Mouse (Mus musculus): ENCODE measurements at regions not wholly inside any gene's neighbourhood (a gene's known extent, or its start where the extent isn't known, plus 50 kb on each side); places are given as distances from the start of the nearest gene placed in this dataset.

GRCm38 (mm10) chr1:73618551-73619170 is 505.6 kb downstream of the Tns1 start:
- CTCF ChIA-PET: interaction anchor here (0.7 to 2.4 kb wide), 4 partner anchors 9 to 755 kb away, joined by 3 to 18 read pairs (median 4); no protein-coding TSS in a partner anchor
- in situ Hi-C loops (cut with MboI; ENCODE audit: low pct_unique_long_range_greater_than_20kb): no loop called here
- DNase-seq (ENCODE audit: low read depth, low spot score) (peak; percentile 3), ATAC-seq (no peak)
- POLR2A ChIA-PET: no interaction called here
- TF ChIP-seq CTCF (IDR thresholded peaks at IDR 0.05): peak; percentile 76
- no peaks in the 10 kb centered on the region for H3K27me3 ChIP-seq

- TF ChIP-seq CTCF (IDR thresholded peaks at IDR 0.05): no peak
- ATAC-seq (no peak), DNase-seq (ENCODE audit: low read depth, low spot score) (no peak)
- in situ Hi-C loops (cut with MboI; ENCODE audit: low pct_unique_long_range_greater_than_20kb): no loop called here
- CTCF ChIA-PET: no interaction called here
- H3K27me3 ChIP-seq: no peaks in the 10 kb centered on the region
- POLR2A ChIA-PET: no interaction called here
Observed at GRCm38 (mm10) chr1:73593653-73594385, 530.4 kb downstream of the Tns1 start.

GRCm38 (mm10) chr1:73591342-73592099 is 532.7 kb downstream of the Tns1 start:
- CTCF ChIA-PET: no interaction called here
- ATAC-seq (no peak), DNase-seq (ENCODE audit: low read depth, low spot score) (no peak)
- in situ Hi-C loops (cut with MboI; ENCODE audit: low pct_unique_long_range_greater_than_20kb): no loop called here
- no peaks in the 10 kb centered on the region for H3K27me3 ChIP-seq
- TF ChIP-seq CTCF (IDR thresholded peaks at IDR 0.05): no peak
- POLR2A ChIA-PET: no interaction called here

GRCm38 (mm10) chr1:73579680-73580079 is 544.6 kb downstream of the Tns1 start:
- DNase-seq (ENCODE audit: low read depth, low spot score) (no peak), ATAC-seq (no peak)
- POLR2A ChIA-PET: no interaction called here
- peaks cover 4% of the 10 kb centered on the region for H3K27me3 ChIP-seq
- CTCF ChIA-PET: no interaction called here
- in situ Hi-C loops (cut with MboI; ENCODE audit: low pct_unique_long_range_greater_than_20kb): no loop called here
- no peak for TF ChIP-seq CTCF (IDR thresholded peaks at IDR 0.05)

- TF ChIP-seq CTCF (IDR thresholded peaks at IDR 0.05): no peak
- ChIA-PET CTCF (no interaction called here), POLR2A (interaction anchor here (0.8 kb wide), 1 partner anchor 66 kb away, joined by 3 read pairs; no protein-coding TSS in a partner anchor)
- DNase-seq (ENCODE audit: low read depth, low spot score) (no peak), ATAC-seq (no peak)
- in situ Hi-C loops (cut with MboI; ENCODE audit: low pct_unique_long_range_greater_than_20kb): no loop called here
- no peaks in the 10 kb centered on the region for H3K27me3 ChIP-seq
Observed at GRCm38 (mm10) chr1:73577019-73577418, 547.2 kb downstream of the Tns1 start.

- ChIA-PET POLR2A (no interaction called here), CTCF (no interaction called here)
- TF ChIP-seq CTCF (IDR thresholded peaks at IDR 0.05): no peak
- H3K27me3 ChIP-seq: no peaks in the 10 kb centered on the region
- in situ Hi-C loops (cut with MboI; ENCODE audit: low pct_unique_long_range_greater_than_20kb): no loop called here
- ATAC-seq (no peak), DNase-seq (ENCODE audit: low read depth, low spot score) (no peak)
Observed at GRCm38 (mm10) chr1:73575694-73576093, 548.6 kb downstream of the Tns1 start.

DNA sequence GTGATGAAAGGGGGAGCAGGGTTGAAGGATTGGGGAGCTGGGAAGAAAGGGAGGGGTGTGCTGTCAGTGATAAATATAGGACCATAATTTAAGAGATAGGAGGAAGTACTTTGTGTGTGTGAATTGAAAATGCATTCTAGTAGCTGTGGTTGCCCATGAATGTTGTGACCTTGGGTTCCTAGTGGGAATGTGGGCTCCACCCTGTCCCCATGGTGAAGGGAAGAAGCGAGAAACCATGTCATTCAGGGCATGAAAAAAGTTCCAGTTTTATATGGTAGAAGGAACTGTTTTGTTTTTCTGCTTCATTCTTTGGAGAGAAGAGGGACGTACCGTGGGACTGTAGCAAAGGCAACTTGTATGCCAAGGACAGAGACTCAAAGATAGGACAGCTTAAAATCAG is 553.3 kb downstream of the Tns1 start:
- in situ Hi-C loops (cut with MboI; ENCODE audit: low pct_unique_long_range_greater_than_20kb): no loop called here
- no peak for TF ChIP-seq CTCF (IDR thresholded peaks at IDR 0.05)
- POLR2A ChIA-PET: no interaction called here

GRCm38 (mm10) chr1:73566770-73567169 is 551.1 kb upstream of the Tnp1 start:
- H3K27me3 ChIP-seq: no peaks in the 10 kb centered on the region
- in situ Hi-C loops (cut with MboI; ENCODE audit: low pct_unique_long_range_greater_than_20kb): no loop called here
- ChIA-PET CTCF (no interaction called here), POLR2A (no interaction called here)
- DNase-seq (ENCODE audit: low read depth, low spot score): no peak
- ATAC-seq: no peak
- TF ChIP-seq CTCF (IDR thresholded peaks at IDR 0.05): no peak

More for the DNA sequence above, 553.3 kb downstream of the Tns1 start:
- H3K27me3 ChIP-seq: no peaks in the 10 kb centered on the region
- CTCF ChIA-PET: interaction anchor here (2.1 to 2.2 kb wide), 2 partner anchors 9 to 12 kb away, joined by 4 to 8 read pairs; no protein-coding TSS in a partner anchor
- DNase-seq (ENCODE audit: low read depth, low spot score): no peak
- ATAC-seq: no peak

DNA sequence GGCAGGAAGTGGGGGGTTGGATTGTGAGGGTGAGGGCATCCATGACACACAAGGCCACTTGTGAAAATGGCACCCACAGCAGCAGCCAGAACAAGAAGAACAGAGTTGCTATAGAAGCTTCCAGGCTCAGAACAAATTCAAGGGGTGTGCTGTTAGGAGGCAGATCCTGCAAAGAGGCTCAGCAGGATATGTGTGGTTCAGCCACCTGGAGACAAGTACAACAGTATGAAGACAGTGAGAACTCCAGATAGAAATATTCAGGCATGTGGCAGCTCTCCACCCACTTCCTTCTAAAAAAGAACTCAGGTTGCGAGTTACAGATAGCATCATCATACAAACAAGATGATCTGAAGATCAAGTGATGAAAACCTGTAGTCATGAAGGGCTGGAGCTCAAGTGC is 544.9 kb upstream of the Tnp1 start:
- ATAC-seq: no peak

DNA sequence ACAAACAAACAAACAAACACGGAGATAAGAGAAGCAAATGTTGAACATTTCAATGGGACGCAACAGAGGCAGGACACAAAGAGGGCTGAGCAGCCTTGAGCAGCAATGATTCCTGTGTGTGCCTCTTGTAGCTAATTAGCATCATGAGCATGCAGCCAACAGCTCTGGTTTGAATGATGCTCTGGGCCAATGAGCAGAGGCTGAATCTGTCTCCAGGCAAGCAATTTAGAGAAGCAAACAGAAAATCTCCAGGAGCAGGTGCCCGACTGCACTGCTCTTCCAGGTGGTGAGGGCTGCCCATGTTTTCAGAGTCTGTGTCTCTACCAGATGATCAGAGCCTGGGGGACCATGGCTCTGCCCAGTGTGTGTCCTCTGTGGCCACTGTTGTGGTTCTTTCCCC is 532.2 kb upstream of the Tnp1 start:
- ChIA-PET POLR2A (no interaction called here), CTCF (no interaction called here)
- in situ Hi-C loops (cut with MboI; ENCODE audit: low pct_unique_long_range_greater_than_20kb): no loop called here
- TF ChIP-seq CTCF (IDR thresholded peaks at IDR 0.05): no peak
- DNase-seq (ENCODE audit: low read depth, low spot score): no peak
- no peaks in the 10 kb centered on the region for H3K27me3 ChIP-seq
- no peak for ATAC-seq

More for the DNA sequence above, 544.9 kb upstream of the Tnp1 start:
- CTCF ChIA-PET: no interaction called here
- no peak for TF ChIP-seq CTCF (IDR thresholded peaks at IDR 0.05)
- H3K27me3 ChIP-seq: no peaks in the 10 kb centered on the region
- POLR2A ChIA-PET: interaction anchor here (0.6 kb wide), 1 partner anchor 88 kb away, joined by 3 read pairs; no protein-coding TSS in a partner anchor
- in situ Hi-C loops (cut with MboI; ENCODE audit: low pct_unique_long_range_greater_than_20kb): no loop called here
- no peak for DNase-seq (ENCODE audit: low read depth, low spot score)

GRCm38 (mm10) chr1:73545401-73545800 is 529.7 kb upstream of the Tnp1 start:
- ATAC-seq: peak; percentile 92
- in situ Hi-C loops (cut with MboI; ENCODE audit: low pct_unique_long_range_greater_than_20kb): no loop called here
- CTCF ChIA-PET: no interaction called here

More at GRCm38 (mm10) chr1:73545401-73545800, 529.7 kb upstream of the Tnp1 start:
- no peak for TF ChIP-seq CTCF (IDR thresholded peaks at IDR 0.05)
- H3K27me3 ChIP-seq: no peaks in the 10 kb centered on the region
- DNase-seq (ENCODE audit: low read depth, low spot score): peak; percentile 84
- POLR2A ChIA-PET: interaction anchor here (0.7 kb wide), 1 partner anchor 1956 kb away, joined by 4 read pairs; no protein-coding TSS in a partner anchor
